Mouse (Mus musculus) embryonic facial prominence, embryonic 10.5 days (tissue): Measurements from ENCODE around the gene Ccdc194. TPM values are rescaled to one million over a fixed set of nuclear protein-coding genes. Genes with fewer than 3 reads are reported as not detected.
A peak's percentile ranks its signal among the peaks of the same experiment; 100 is the strongest.
"Not testable (repeated sequence)": the region's sequence is repeated elsewhere in the genome, so short reads cannot be mapped to it uniquely, and the experiment has no call there.

Experiments used
- DNase-seq: peaks from one replicate; pipeline ENCODE4 v3.0.0-alpha.2; 2017; ENCODE audit warnings: low spot score
- H3K27ac ChIP-seq: fragments of 300-500 bp; sonication (generic); replicated peaks from 2 replicates; pipeline ENCODE4 v1.5.1; 2016; ENCODE audit warnings: mild to moderate bottlenecking
- H3K27me3 ChIP-seq: fragments of 300-500 bp; sonication (generic); replicated peaks from 2 replicates; pipeline ENCODE4 v1.6.1; 2016; ENCODE audit warnings: low read depth, mild to moderate bottlenecking; ENCODE audit not compliant: poor library complexity, severe bottlenecking
- H3K36me3 ChIP-seq: fragments of 300-500 bp; sonication (generic); replicated peaks from 2 replicates; pipeline ENCODE4 v1.6.1; 2016; ENCODE audit warnings: mild to moderate bottlenecking, moderate library complexity
- H3K4me1 ChIP-seq: fragments of 300-500 bp; sonication (generic); 2 replicates; pipeline ENCODE4 v1.6.1; 2016
- H3K4me3 ChIP-seq: fragments of 300-500 bp; sonication (generic); 2 replicates; pipeline ENCODE4 v1.5.1; 2016; ENCODE audit warnings: mild to moderate bottlenecking, moderate library complexity
- H3K9me3 ChIP-seq: fragments of 300-500 bp; sonication (generic); 2 replicates; pipeline ENCODE4 v1.6.1; 2016; ENCODE audit warnings: mild to moderate bottlenecking
- WGBS: fragments of 180-500 bp; shearing (Covaris S2); methylation state at CpG from one replicate; pipeline ENCODE4 v1.1.7; 2016; 5-methylcytosine and 5-hydroxymethylcytosine counted together
- polyA plus RNA-seq: library from polyadenylated mRNA; unstranded; fragments of >200 nt; fragmentation: Nextera tagmentation; extraction: Ambion mirVana; gene quantifications from 2 replicates; pipeline ENCODE4 v1.2.1, GENCODE M21; 2016

The Ccdc194 gene
- polyA plus RNA-seq, 1 experiment from 2014 or later, result 0.12 TPM

DNA sequence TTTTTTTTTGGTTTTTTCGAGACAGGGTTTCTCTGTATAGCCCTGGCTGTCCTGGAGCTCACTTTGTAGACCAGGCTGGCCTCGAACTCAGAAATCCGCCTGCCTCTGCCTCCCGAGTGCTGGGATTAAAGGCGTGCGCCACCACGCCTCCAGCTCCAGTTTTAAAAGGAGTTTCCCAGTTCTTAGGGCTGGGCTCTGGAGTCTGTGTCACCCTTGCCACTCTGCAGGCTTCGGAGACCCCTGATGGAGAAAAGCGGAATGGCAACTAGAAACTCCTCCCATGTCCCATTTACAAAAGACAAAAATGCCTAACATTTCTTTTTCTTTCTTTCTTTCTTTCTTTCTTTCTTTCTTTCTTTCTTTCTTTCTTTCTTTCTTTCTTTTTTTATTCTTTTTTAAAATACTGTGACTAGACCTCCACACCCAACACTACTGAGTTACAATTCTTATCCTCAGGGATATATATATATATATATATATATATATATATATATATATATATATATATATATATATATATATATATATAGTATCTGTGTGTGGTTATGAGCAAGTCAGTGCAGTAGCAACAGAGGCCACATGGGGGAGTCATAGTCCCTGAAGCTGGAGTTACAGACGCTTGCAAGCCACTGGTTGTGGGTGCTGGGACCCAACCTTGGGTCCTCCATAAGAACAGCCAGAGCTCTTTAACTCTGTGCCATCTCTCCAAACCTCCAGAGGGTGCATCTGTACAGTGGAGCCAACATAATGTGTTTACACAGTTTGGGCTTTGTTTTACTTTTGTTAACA lies 6.3 kb downstream of the Ccdc194 start:
- 42% methylated on average over 10 of the region's 10 CpGs for WGBS
- H3K36me3 ChIP-seq, H3K4me3 ChIP-seq, H3K9me3 ChIP-seq, H3K27ac ChIP-seq: not testable (repeated sequence)
- Histone ChIP-seq H3K27me3 (peaks cover 21% of the 10 kb centered on the region), H3K4me1 (peaks cover 33% of the 10 kb centered on the region)
- peak; percentile 75 for DNase-seq

DNA sequence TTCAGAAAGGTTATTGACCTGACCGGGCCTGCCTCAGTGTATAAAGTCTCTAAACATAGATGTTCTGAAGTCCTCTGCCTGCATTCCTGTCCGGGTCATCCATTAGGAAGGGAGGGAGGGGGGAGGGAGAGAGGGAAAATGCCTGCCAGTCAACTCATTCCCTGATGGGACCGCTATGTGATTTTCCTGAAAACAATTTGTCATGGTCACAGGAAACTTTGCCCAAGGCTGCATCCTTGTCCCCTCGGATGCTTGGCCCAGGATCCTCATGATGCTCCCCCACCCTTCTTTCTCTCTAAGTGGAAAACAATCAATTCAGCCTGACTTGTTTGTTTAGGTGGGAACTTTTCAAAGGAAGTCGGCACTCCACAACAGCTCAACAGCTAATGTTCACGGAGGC lies 8.7 kb downstream of the Ccdc194 start:
- no peak overlapping the region; the same call in 1 of the 2 replicates for H3K27ac ChIP-seq
- 9% methylated on average over 6 of the region's 6 CpGs for WGBS
- H3K36me3 ChIP-seq, result no peaks in the 10 kb centered on the region
- peak; percentile 48 for DNase-seq
- H3K27me3 ChIP-seq, result peaks cover 2% of the 10 kb centered on the region
- H3K4me1 ChIP-seq, result peaks cover 39% of the 10 kb centered on the region
- H3K9me3 ChIP-seq, result no peaks in the 10 kb centered on the region
- no peak overlapping the region for H3K4me3 ChIP-seq

DNA sequence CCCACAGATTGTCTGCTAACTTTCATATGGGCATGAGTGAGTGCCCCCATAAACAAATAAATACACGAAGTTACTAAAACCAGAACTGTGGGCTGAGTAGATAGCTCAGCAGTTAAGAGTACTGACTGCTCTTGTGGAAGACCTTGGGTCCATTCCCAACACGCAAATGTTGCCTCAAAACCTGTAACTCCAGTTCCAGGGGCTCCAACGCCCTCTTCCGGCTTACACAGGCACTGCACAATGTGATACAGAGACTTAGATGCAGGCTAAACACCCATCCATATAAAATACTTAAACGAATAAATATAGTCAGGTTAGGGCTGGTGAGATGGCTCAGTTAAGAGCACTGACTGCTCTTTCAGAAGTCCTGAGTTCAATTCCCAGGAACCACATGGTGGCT lies 10.5 kb downstream of the Ccdc194 start:
- Histone ChIP-seq H3K9me3 (no peaks in the 10 kb centered on the region), H3K4me1 (peaks cover 38% of the 10 kb centered on the region), H3K27me3 (peaks cover 20% of the 10 kb centered on the region), H3K4me3 (no peak overlapping the region), H3K27ac (no peak overlapping the region), H3K36me3 (no peaks in the 10 kb centered on the region)
- 77% methylated on average over 5 of the region's 5 CpGs for WGBS
- no peak for DNase-seq

DNA sequence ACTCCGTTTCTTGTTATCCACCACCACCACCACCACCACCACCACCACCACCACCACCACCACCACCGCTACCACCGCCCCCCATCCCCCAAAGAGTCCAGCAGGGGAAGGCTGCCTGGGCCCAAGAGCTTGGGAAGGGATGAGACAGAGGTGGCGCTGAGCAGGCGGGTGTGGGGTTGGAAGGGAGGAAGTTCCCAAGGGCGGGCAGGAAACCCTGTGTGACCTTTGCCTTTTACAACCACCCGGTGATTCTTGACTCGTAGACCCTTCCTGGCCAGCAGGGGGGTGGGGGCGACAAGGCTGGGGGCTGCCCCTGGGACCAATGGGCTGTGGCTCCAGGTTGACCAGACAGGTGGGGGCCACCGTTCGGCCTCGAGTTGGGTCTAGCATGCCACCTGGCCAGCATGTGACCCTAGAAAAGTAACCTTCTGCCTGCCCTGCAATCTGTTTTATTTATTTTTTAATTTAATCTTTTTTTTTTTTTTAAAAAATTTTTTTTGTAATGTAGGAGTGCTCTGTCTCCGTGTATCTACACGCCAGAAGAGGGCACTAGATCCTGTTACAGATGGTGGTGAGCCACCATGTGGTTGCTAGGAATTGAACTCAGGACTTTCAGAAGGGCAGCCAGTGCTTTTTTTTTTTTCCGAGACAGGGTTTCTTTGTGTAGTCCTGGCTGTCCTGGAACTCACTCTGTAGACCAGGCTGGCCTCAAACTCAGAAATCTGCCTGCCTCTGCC lies 12.3 kb downstream of the Ccdc194 start:
- Histone ChIP-seq H3K9me3 (no peaks in the 10 kb centered on the region), H3K36me3 (no peaks in the 10 kb centered on the region), H3K4me1 (peaks cover 47% of the 10 kb centered on the region), H3K4me3 (no peak overlapping the region), H3K27me3 (peaks cover 38% of the 10 kb centered on the region), H3K27ac (no peak overlapping the region; the same call in 1 of the 2 replicates)
- peak; percentile 30 for DNase-seq
- 73% methylated on average over 15 of the region's 15 CpGs for WGBS

DNA sequence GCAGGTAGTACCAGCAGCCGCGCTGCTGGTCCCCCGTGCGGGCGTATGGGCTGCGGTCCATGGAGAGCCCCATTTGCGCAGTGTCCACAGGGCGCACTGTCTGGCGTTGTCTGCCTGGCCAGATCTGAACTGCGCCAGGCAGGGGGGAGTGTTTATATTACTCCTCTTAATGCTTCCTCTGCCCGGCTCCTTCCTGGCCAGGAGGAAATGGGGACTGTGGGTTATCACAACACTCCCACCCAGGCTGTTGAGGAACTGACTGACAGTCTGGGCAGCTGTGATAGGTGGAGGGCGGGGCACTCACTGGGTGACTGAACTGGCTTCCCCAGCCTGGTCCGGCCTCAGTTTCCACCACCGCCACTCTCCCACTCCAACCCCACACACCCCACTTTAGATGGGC lies 13.9 kb downstream of the Ccdc194 start, which contains the start of gene Plvap:
Gene Plvap (minus strand): TSS at position 109 of the 400 bp plus-strand sequence.
- Histone ChIP-seq H3K9me3 (no peaks in the 10 kb centered on the region), H3K4me3 (peak within 1 kb of the TSS; percentile 37; the same call in 1 of the 2 replicates), H3K36me3 (no peaks in the 10 kb centered on the region), H3K27ac (peak within 1 kb of the TSS; percentile 65), H3K27me3 (peaks cover 54% of the 10 kb centered on the region), H3K4me1 (peaks cover 47% of the 10 kb centered on the region)
- WGBS, result 61% methylated on average over 14 of the region's 14 CpGs
- DNase-seq, result peak; percentile 23

DNA sequence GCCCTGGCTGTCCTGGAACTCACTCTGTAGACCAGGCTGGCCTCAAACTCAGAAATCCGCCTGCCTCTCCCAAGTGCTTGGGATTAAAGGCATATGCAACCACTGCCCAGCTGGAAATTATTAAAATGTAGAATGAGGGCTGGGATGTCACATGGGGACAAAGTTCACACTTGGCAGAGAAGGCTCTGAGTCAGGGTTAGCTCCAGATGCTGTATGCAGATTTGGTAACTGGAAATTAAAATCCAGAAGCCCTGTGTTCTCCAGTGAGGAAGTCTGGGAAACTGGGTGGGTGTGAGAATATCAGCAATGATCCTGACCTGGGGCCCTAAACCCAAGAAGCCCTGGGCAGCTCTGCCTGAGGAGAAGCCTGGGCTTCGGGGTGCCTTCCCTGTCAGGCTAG lies 16.2 kb downstream of the Ccdc194 start:
- peaks cover 71% of the 10 kb centered on the region for H3K27me3 ChIP-seq
- no peaks in the 10 kb centered on the region for H3K36me3 ChIP-seq
- H3K27ac ChIP-seq, result no peak overlapping the region; the same call in 1 of the 2 replicates
- H3K4me1 ChIP-seq, result peaks cover 45% of the 10 kb centered on the region
- H3K4me3 ChIP-seq, result peak overlapping the region; percentile 37
- DNase-seq, result no peak
- 62% methylated on average over 2 of the region's 2 CpGs for WGBS
- no peaks in the 10 kb centered on the region for H3K9me3 ChIP-seq

DNA sequence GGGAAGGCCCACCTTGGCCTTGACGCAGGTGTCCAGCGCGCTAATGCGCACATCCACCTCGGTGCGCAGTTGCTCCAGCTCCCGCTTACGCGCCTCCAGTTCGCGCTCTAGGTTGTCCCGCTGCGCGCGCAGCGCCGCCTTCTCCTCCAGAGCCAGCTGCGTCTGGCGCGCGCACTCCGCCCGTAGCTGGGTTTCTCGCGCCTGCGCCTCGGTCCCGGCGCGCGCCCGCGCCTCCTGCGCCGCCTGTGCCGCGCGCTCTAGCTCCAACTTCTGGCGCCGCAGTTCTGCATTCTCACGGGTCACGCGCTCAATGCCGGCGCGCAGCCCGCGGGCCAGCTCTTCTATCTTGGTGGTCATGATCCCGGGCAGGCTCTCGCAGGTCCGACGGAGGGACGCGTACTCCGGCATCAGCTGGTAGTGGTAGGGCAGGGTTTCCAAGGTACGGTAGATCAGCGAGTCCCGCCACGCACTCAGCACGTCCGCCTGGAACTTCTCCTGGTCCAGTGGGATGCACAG lies 17.9 kb downstream of the Ccdc194 start:
- H3K36me3 ChIP-seq, result no peaks in the 10 kb centered on the region
- H3K27ac ChIP-seq, result peak overlapping the region; percentile 69
- peak overlapping the region; percentile 63 for H3K4me3 ChIP-seq
- H3K4me1 ChIP-seq, result peaks cover 43% of the 10 kb centered on the region
- under 1% methylated on average over 61 of the region's 61 CpGs for WGBS
- no peaks in the 10 kb centered on the region for H3K9me3 ChIP-seq
- H3K27me3 ChIP-seq, result peaks cover 71% of the 10 kb centered on the region
- peak; percentile 93 for DNase-seq

DNA sequence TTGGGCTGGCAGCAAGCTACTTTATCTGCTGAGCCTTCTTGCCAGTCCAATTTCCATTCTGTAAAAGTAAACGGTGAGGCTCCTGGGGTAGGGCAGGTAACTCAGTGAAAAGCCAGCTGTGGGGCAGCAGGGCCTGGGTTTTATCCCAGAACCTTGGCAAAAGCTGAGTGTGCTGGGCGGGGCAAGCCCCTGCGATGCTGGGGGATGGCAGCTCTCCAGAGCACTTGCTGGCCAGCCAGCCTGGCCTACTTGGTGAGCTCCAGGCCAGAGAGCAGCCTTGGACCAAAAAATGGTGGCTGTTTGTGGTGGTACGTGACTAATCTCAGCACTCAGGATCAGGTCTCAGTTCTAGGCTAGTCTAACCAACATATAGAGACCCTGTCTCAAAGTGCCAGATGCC lies 19.5 kb downstream of the Ccdc194 start:
- H3K9me3 ChIP-seq, result no peaks in the 10 kb centered on the region
- 87% methylated on average over 4 of the region's 4 CpGs for WGBS
- peaks cover 34% of the 10 kb centered on the region for H3K4me1 ChIP-seq
- no peak overlapping the region for H3K27ac ChIP-seq
- H3K36me3 ChIP-seq, result no peaks in the 10 kb centered on the region
- peaks cover 61% of the 10 kb centered on the region for H3K27me3 ChIP-seq
- H3K4me3 ChIP-seq, result no peak overlapping the region
- no peak for DNase-seq

DNA sequence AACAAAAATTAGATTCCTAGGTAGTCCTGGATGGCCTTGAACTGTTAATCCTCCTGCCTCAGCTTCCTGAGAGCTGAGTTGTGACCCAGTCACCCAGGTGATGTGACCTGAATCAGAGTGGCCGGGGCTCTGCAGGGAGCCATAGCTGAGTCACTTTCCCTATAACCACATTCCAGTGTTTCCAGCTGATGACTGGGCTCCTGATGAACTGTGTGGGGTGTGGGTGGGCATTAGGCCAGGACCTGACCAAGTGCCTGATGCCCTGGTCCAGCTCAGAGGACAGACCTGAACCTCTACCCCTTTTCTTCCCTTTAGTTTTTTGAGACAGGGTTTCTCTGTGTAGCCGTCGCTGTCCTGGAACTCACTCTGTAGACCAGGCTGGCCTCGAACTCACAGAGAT lies 20.2 kb downstream of the Ccdc194 start:
- H3K4me1 ChIP-seq, result peaks cover 37% of the 10 kb centered on the region
- H3K9me3 ChIP-seq, result no peaks in the 10 kb centered on the region
- H3K36me3 ChIP-seq, result no peaks in the 10 kb centered on the region
- H3K4me3 ChIP-seq, result no peak overlapping the region
- no peak for DNase-seq
- WGBS, result 95% methylated on average over 4 of the region's 4 CpGs
- H3K27me3 ChIP-seq, result peaks cover 54% of the 10 kb centered on the region
- H3K27ac ChIP-seq, result no peak overlapping the region

DNA sequence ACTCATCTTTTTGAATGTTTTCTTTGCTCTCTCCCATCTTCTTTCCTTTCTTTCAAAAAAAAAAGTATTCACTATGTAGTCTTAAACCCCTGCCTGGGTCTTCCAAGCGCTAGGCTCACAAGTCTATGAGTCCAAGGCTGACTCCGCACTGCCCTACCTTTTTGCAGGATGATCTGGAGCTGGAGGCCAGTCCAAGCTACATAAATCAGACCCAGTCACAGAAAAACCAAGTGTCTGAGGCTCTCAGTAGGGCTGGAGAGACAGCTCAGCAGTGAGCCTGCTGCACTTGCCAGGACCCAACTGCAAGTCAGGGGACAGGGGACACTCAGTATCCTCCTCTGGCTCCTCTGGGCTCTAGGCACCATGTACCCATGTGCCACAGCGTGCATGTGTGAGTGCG lies 21.2 kb downstream of the Ccdc194 start:
- Histone ChIP-seq H3K36me3 (no peaks in the 10 kb centered on the region), H3K4me3 (no peak overlapping the region), H3K4me1 (peaks cover 36% of the 10 kb centered on the region), H3K27me3 (peaks cover 45% of the 10 kb centered on the region), H3K27ac (0 out of 2 replicates have a peak overlapping the region, but pooled peaks have one; percentile 7), H3K9me3 (no peaks in the 10 kb centered on the region)
- WGBS, result 89% methylated on average over 4 of the region's 4 CpGs
- no peak for DNase-seq

DNA sequence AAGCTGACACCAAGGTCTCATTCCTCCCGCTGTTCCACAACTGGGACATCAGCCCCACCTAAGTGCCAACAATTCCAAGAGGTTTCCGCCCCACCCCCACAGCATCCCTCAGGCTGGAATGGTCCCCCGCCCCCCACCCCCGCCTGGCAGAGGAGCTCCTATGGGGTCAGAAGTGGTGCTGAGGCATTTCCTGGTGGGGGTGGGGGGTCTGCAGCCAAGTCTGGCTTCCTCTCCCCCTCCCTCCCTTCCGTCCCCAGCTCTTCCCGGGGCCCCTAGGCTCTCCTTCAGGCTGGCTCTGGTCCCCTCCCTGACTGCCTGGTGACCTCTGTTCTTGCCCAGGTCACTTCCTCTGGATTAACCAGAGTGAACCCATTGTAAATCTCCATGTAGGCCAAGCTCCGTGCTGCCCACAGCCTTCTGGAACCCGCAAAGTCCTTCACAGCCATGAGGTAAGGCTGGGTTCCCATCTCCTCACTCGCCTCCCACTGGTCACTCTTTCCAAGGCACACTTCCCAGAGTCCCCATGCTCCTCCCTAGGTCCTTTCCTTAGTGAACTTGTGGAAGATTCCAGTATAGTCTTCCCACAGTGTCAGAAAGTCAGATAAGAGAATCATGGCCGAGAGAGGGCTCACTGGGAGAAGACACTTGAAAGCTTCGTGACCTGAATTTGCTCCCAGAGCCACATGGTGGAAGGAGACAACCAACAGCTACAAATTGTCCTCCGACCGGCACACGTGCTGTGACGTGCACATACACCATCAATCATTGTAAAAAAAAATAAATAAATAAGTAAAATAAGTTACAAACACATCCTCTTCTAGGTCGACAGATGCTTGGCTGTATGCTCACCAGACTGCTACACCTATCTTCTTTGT lies 26.5 kb downstream of the Ccdc194 start:
- DNase-seq, result peak; percentile 76
- Histone ChIP-seq H3K4me3 (peak overlapping the region; percentile 33), H3K9me3 (no peaks in the 10 kb centered on the region), H3K27me3 (no peaks in the 10 kb centered on the region), H3K4me1 (peaks cover 57% of the 10 kb centered on the region), H3K36me3 (peaks cover 2% of the 10 kb centered on the region), H3K27ac (peak overlapping the region; percentile 77)
- WGBS, result 32% methylated on average over 16 of the region's 16 CpGs
